Mouse (Mus musculus) liver, embryonic 13.5 days (tissue): ENCODE data around the gene Pim3. TPM values are rescaled to one million over a fixed set of nuclear protein-coding genes. Genes with fewer than 3 reads are reported as not detected.

Experiments
- ATAC-seq: fragments of 200-750 bp; cut with Nextera tagmentation; 2 replicates; pipeline ENCODE4 v1.8.0; 2017; ENCODE audit warnings: low read depth, mild to moderate bottlenecking, moderate number of reproducible peaks, moderate library complexity
- DNase-seq: peaks from one replicate; pipeline ENCODE4 v3.0.0; 2022
- H3K27ac ChIP-seq: fragments of 300-500 bp; sonication (generic); 2 replicates; pipeline ENCODE4 v1.5.1; 2015; ENCODE audit warnings: moderate library complexity, mild to moderate bottlenecking, inconsistent platforms
- H3K27me3 ChIP-seq: fragments of 300-500 bp; sonication (generic); 2 replicates; pipeline ENCODE4 v1.6.1; 2015; ENCODE audit warnings: mild to moderate bottlenecking, inconsistent platforms
- H3K36me3 ChIP-seq: fragments of 300-500 bp; sonication (generic); 2 replicates; pipeline ENCODE4 v1.6.1; 2015; ENCODE audit warnings: mild to moderate bottlenecking, inconsistent platforms
- H3K4me1 ChIP-seq: fragments of 300-500 bp; sonication (generic); replicated peaks from 2 replicates; pipeline ENCODE4 v1.6.1; 2015; ENCODE audit warnings: inconsistent platforms
- H3K4me2 ChIP-seq: fragments of 300-500 bp; sonication (generic); 2 replicates; pipeline ENCODE4 v1.6.1; 2015; ENCODE audit warnings: inconsistent platforms, mild to moderate bottlenecking, moderate library complexity
- H3K4me3 ChIP-seq: fragments of 300-500 bp; sonication (generic); replicated peaks from 2 replicates; pipeline ENCODE4 v1.5.1; 2015; ENCODE audit warnings: mild to moderate bottlenecking, inconsistent platforms
- H3K9ac ChIP-seq: fragments of 300-500 bp; sonication (generic); 2 replicates; pipeline ENCODE4 v1.6.1; 2015; ENCODE audit warnings: mild to moderate bottlenecking, inconsistent platforms
- H3K9me3 ChIP-seq: fragments of 300-500 bp; sonication (generic); replicated peaks from 2 replicates; pipeline ENCODE4 v1.6.1; 2016; ENCODE audit warnings: inconsistent platforms
- WGBS: fragments of 180-500 bp; shearing (Covaris S2); methylation state at CpG from one replicate; pipeline ENCODE4 v1.1.7; 2015; ENCODE audit not compliant: insufficient replicate concordance; 5-methylcytosine and 5-hydroxymethylcytosine counted together
- polyA plus RNA-seq: library from polyadenylated mRNA; unstranded; fragments of >200 nt; fragmentation: Nextera tagmentation; extraction: Ambion mirVana; gene quantifications from 2 replicates; pipeline ENCODE4 v1.2.1, GENCODE M21; 2015

Pim3 gene
- polyA plus RNA-seq, 1 experiment from 2014 or later, result 15.1 TPM

- Histone ChIP-seq H3K4me3 (no peak overlapping the region), H3K27me3 (peaks cover 9% of the 10 kb centered on the region), H3K9me3 (no peaks in the 10 kb centered on the region), H3K4me1 (peaks cover 11% of the 10 kb centered on the region), H3K4me2 (no peak overlapping the region), H3K27ac (no peak overlapping the region), H3K9ac (no peak overlapping the region), H3K36me3 (no peaks in the 10 kb centered on the region)
- DNase-seq (no peak), ATAC-seq (no peak)
- 72% methylated on average over 6 of the region's 6 CpGs for WGBS
These were observed 23.4 kb downstream of the Pim3 start for GRCm38 (mm10) chr15:88885376-88885775.

- no peak overlapping the region for H3K27ac ChIP-seq
- no peak overlapping the region for H3K9ac ChIP-seq
- ATAC-seq (no peak), DNase-seq (no peak)
- H3K4me3 ChIP-seq, result no peak overlapping the region
- no peak overlapping the region for H3K4me2 ChIP-seq
- H3K9me3 ChIP-seq, result no peaks in the 10 kb centered on the region
- H3K4me1 ChIP-seq, result peaks cover 23% of the 10 kb centered on the region
- WGBS, result 63% methylated on average over 3 of the region's 3 CpGs
- H3K36me3 ChIP-seq, result no peaks in the 10 kb centered on the region
- H3K27me3 ChIP-seq, result peaks cover 20% of the 10 kb centered on the region
These were observed 27.0 kb downstream of the Pim3 start for GRCm38 (mm10) chr15:88889032-88889431.

- 69% methylated on average over 3 of the region's 3 CpGs for WGBS
- no peak overlapping the region for H3K27ac ChIP-seq
- ATAC-seq, result no peak
- H3K9ac ChIP-seq, result no peak overlapping the region
- peak overlapping the region; percentile 82 for H3K4me2 ChIP-seq
- no peaks in the 10 kb centered on the region for H3K36me3 ChIP-seq
- DNase-seq, result no peak
- H3K4me3 ChIP-seq, result no peak overlapping the region
- H3K4me1 ChIP-seq, result peaks cover 23% of the 10 kb centered on the region
- H3K27me3 ChIP-seq, result peaks cover 20% of the 10 kb centered on the region
- no peaks in the 10 kb centered on the region for H3K9me3 ChIP-seq
These were observed 28.0 kb downstream of the Pim3 start for GRCm38 (mm10) chr15:88889994-88890393.

GRCm38 (mm10) chr15:88890751-88891675 lies 29.0 kb downstream of the Pim3 start:
- peak overlapping the region; percentile 82 for H3K4me2 ChIP-seq
- peak overlapping the region; percentile 55 for H3K4me3 ChIP-seq
- H3K9me3 ChIP-seq, result no peaks in the 10 kb centered on the region
- no peak overlapping the region for H3K27ac ChIP-seq
- peaks cover 20% of the 10 kb centered on the region for H3K27me3 ChIP-seq
- no peaks in the 10 kb centered on the region for H3K36me3 ChIP-seq
- H3K4me1 ChIP-seq, result peaks cover 23% of the 10 kb centered on the region
- peak; percentile 88 for ATAC-seq
- peak; percentile 79 for DNase-seq
- peak overlapping the region; percentile 54 for H3K9ac ChIP-seq
- 1% methylated on average over 41 of the region's 41 CpGs for WGBS

- Histone ChIP-seq H3K27ac (no peak overlapping the region), H3K4me1 (peaks cover 23% of the 10 kb centered on the region), H3K9ac (no peak overlapping the region), H3K9me3 (no peaks in the 10 kb centered on the region), H3K4me2 (peak overlapping the region; percentile 82), H3K36me3 (no peaks in the 10 kb centered on the region), H3K4me3 (no peak overlapping the region), H3K27me3 (peaks cover 20% of the 10 kb centered on the region)
- DNase-seq (no peak), ATAC-seq (no peak)
- WGBS, result 54% methylated on average over 8 of the region's 8 CpGs
These were observed 29.7 kb downstream of the Pim3 start for GRCm38 (mm10) chr15:88891676-88892040.

GRCm38 (mm10) chr15:88892252-88892651 lies 30.3 kb downstream of the Pim3 start:
- peaks cover 20% of the 10 kb centered on the region for H3K27me3 ChIP-seq
- ATAC-seq (no peak), DNase-seq (no peak)
- H3K4me2 ChIP-seq, result no peak overlapping the region
- no peaks in the 10 kb centered on the region for H3K36me3 ChIP-seq
- H3K4me1 ChIP-seq, result peaks cover 23% of the 10 kb centered on the region
- no peak overlapping the region for H3K9ac ChIP-seq
- H3K27ac ChIP-seq, result no peak overlapping the region
- no peaks in the 10 kb centered on the region for H3K9me3 ChIP-seq
- 52% methylated on average over 1 of the region's 1 CpGs for WGBS
- no peak overlapping the region for H3K4me3 ChIP-seq

GRCm38 (mm10) chr15:88892876-88893275 lies 30.9 kb downstream of the Pim3 start:
- Histone ChIP-seq H3K4me1 (peaks cover 21% of the 10 kb centered on the region), H3K36me3 (no peaks in the 10 kb centered on the region), H3K9ac (no peak overlapping the region), H3K9me3 (no peaks in the 10 kb centered on the region), H3K4me3 (no peak overlapping the region), H3K27ac (no peak overlapping the region), H3K27me3 (peaks cover 20% of the 10 kb centered on the region), H3K4me2 (no peak overlapping the region)
- no peak for DNase-seq
- WGBS, result 53% methylated on average over 5 of the region's 5 CpGs
- ATAC-seq, result no peak

- H3K4me3 ChIP-seq, result no peak overlapping the region
- H3K9ac ChIP-seq, result no peak overlapping the region
- ATAC-seq (no peak), DNase-seq (no peak)
- no peak overlapping the region for H3K4me2 ChIP-seq
- H3K4me1 ChIP-seq, result peaks cover 15% of the 10 kb centered on the region
- 64% methylated on average over 7 of the region's 7 CpGs for WGBS
- no peak overlapping the region for H3K27ac ChIP-seq
- no peaks in the 10 kb centered on the region for H3K9me3 ChIP-seq
- H3K27me3 ChIP-seq, result peaks cover 13% of the 10 kb centered on the region; the same call in 1 of the 2 replicates
- no peaks in the 10 kb centered on the region for H3K36me3 ChIP-seq
These were observed 33.1 kb downstream of the Pim3 start for GRCm38 (mm10) chr15:88895119-88895518.

GRCm38 (mm10) chr15:88895891-88896290 lies 33.9 kb downstream of the Pim3 start:
- H3K27ac ChIP-seq, result no peak overlapping the region
- DNase-seq, result no peak
- ATAC-seq, result no peak
- no peaks in the 10 kb centered on the region for H3K36me3 ChIP-seq
- H3K4me1 ChIP-seq, result peaks cover 8% of the 10 kb centered on the region
- H3K4me3 ChIP-seq, result no peak overlapping the region
- 67% methylated on average over 6 of the region's 6 CpGs for WGBS
- H3K27me3 ChIP-seq, result peaks cover 5% of the 10 kb centered on the region; the same call in 1 of the 2 replicates
- no peak overlapping the region for H3K4me2 ChIP-seq
- no peak overlapping the region for H3K9ac ChIP-seq
- H3K9me3 ChIP-seq, result no peaks in the 10 kb centered on the region

GRCm38 (mm10) chr15:88896341-88896980 lies 34.5 kb downstream of the Pim3 start:
- 57% methylated on average over 10 of the region's 10 CpGs for WGBS
- no peak for ATAC-seq
- Histone ChIP-seq H3K4me1 (peaks cover 2% of the 10 kb centered on the region), H3K27me3 (0 out of 2 replicates have a peak, but pooled peaks cover 5% of the 10 kb centered on the region), H3K4me3 (no peak overlapping the region), H3K9ac (no peak overlapping the region), H3K36me3 (no peaks in the 10 kb centered on the region), H3K9me3 (no peaks in the 10 kb centered on the region), H3K4me2 (no peak overlapping the region), H3K27ac (no peak overlapping the region)
- DNase-seq, result no peak

GRCm38 (mm10) chr15:88902200-88902875 lies 40.4 kb downstream of the Pim3 start:
- Histone ChIP-seq H3K9me3 (no peaks in the 10 kb centered on the region), H3K4me1 (no peaks in the 10 kb centered on the region), H3K4me3 (no peak overlapping the region), H3K27me3 (no peaks in the 10 kb centered on the region), H3K36me3 (no peaks in the 10 kb centered on the region), H3K9ac (no peak overlapping the region), H3K4me2 (no peak overlapping the region), H3K27ac (no peak overlapping the region)
- ATAC-seq, result peak; percentile 51; the same call in 1 of the 2 replicates
- WGBS, result 65% methylated on average over 15 of the region's 15 CpGs
- DNase-seq, result no peak
